ENCODE assay signal across 13 mouse cellular contexts in the genomic region with DNA sequence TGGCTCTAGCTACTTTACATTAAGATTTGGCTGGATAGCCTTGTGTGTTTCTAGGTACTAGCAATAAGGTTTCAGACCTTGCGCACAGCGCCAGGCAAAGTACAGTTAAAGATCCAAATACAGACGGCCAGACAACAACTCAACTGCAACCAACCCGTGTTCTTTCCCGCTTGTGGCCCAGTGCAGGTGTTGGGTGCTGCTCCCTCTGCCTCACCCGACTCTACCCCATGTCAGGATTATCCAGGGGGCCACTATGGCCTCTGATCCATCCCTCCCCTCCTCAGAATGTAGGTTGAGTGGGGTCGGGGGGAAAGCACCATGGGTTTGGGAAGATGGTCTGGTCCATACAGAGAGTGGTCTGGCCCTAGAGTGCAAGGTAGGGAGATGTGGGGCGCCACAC. TPM values are rescaled to one million over a fixed set of nuclear protein-coding genes. Genes with fewer than 3 reads are reported as not detected.
"Had no signal": no experiment of that assay in that cellular context is flagged by ENCODE, and none has a peak within 500 bp of the region (broad histone marks: within the 10 kb centered on the region; RNA-seq: fewer than 3 reads in every experiment).

No protein-coding gene starts in this region.

- H3K27ac ChIP-seq: kidney, embryonic 15.5 days; limb, embryonic 13.5 days; liver, embryonic 14.5 days; midbrain, embryonic 12.5 days had no signal

- DNase-seq: kidney, adult 2 months; kidney, postnatal 14 days; left cerebral cortex, postnatal 4 days; lung, adult 18-20 months; right cerebral cortex, postnatal 14 days; thymus, adult 2 months; thymus, postnatal 25 days had no signal

- H3K27me3 ChIP-seq: kidney, embryonic 15.5 days; limb, embryonic 13.5 days; midbrain, embryonic 12.5 days had no signal

- H3K4me2 ChIP-seq: kidney, embryonic 15.5 days; limb, embryonic 13.5 days; midbrain, embryonic 12.5 days had no signal

- H3K4me3 ChIP-seq: kidney, embryonic 15.5 days; limb, embryonic 13.5 days; midbrain, embryonic 12.5 days had no signal

- H3K4me1 ChIP-seq: kidney, embryonic 15.5 days; midbrain, embryonic 12.5 days had no signal

- H3K9me3 ChIP-seq: kidney, embryonic 15.5 days; limb, embryonic 13.5 days; midbrain, embryonic 12.5 days had no signal

- H3K9ac ChIP-seq: kidney, embryonic 15.5 days; limb, embryonic 13.5 days; liver, embryonic 14.5 days; midbrain, embryonic 12.5 days had no signal

RNA-seq across cellular contexts. Expression of a gene that starts 24.3 kb away (rescaled TPM):
- total RNA-seq: megakaryocyte-erythroid progenitor cell, adult 5-6 weeks had no signal
- polyA plus RNA-seq: liver, adult 2 months had no signal
